Mouse (Mus musculus): ENCODE results near the gene Synpr.
"Not testable (repeated sequence)": the region's sequence is repeated elsewhere in the genome, so short reads cannot be mapped to it uniquely, and the experiment has no call there.

Gene Synpr

DNA sequence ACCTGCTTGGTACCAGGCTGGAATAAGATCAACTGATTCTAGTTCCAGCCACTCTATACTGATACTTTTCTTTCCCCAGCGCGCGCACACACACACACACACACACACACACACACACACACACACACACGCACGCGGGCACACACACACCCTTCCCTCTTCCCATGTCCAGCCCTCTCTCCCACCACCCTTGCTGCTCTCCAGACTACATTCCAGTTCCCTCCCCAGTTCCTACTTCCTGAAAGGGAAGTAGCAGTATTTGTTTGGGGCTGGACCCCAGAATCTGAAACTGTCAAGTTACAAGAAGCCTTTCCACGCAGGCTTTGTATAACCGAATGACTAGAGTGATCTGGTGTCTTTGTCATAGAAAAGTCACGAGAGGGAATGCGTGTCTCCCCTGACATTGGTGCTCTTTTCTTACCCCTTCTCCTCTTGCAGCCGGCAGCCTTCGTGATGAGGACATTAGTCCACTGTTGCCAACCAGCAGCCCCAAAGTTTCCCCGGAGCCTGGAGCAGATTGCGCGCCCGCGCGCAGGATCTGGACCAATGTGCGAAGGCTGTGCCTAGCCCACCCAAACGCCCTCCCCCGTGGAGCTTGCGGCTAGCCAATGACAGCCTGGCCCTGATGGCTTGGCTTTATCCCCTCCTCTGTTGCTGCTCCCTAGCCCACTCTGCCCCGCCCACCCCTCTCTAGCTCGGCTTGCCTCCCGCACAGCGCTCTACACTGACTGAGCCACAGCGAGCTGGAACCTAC lies at the start of gene Synpr:
Gene Synpr, plus strand, starts transcription at position 690 of the 754 bp plus-strand sequence.
- DNase-seq (ENCODE audit: low read depth in 2 of 2, low spot score in 2 of 2) = no peak

DNA sequence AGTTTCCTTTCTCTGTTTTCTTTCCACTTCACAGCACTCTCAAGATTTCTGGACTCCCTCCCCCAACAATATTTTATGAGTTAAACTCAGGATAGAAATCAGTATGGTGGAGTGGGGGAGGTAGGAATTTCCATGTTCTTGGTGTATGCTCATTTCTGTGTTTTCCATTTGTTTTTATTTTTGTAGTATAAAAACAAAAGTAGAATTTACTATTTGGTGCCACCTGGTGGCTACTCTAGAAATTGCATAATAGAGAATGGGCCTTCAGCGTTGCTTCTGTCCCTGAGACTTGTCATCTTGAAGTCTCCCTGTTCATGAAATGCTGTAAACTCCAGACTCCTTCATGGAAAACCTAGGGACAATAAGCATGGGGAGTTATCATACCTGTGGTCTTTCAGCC lies 47.7 kb upstream of the Synpr start:
- no peak for DNase-seq (ENCODE audit: low read depth in 2 of 2, low spot score in 2 of 2)

GRCm38 (mm10) chr14:13247431-13247830 lies 37.1 kb upstream of the Synpr start:
- no peak for DNase-seq (ENCODE audit: low read depth in 2 of 2, low spot score in 2 of 2)

GRCm38 (mm10) chr14:13249361-13249760 lies 35.2 kb upstream of the Synpr start:
- no peak for DNase-seq (ENCODE audit: low read depth in 2 of 2, low spot score in 2 of 2)

- no peak for DNase-seq (ENCODE audit: low read depth in 2 of 2, low spot score in 2 of 2)
Measured at GRCm38 (mm10) chr14:13252594-13252993, 32.0 kb upstream of the Synpr start.

DNA sequence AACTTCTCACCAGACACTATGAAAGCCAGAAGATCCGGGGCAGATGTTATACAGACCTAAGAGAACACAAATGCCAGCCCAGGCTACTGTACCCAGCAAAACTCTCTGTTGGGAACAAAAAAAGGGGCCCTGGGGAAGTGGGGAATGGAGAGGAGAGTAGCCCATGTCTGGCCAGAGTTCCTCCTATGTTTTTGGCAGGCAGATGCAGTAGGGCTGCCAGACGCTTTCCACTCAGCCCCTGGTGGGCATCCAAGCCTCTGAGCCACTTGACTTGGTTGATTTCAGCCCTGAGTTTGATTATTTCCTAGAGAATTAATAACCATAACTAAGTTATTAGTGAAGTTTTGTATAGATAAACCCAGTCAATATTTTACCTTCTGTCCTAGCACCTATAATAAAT lies 29.8 kb upstream of the Synpr start:
- not testable (repeated sequence) for DNase-seq (ENCODE audit: low read depth in 2 of 2, low spot score in 2 of 2)

DNA sequence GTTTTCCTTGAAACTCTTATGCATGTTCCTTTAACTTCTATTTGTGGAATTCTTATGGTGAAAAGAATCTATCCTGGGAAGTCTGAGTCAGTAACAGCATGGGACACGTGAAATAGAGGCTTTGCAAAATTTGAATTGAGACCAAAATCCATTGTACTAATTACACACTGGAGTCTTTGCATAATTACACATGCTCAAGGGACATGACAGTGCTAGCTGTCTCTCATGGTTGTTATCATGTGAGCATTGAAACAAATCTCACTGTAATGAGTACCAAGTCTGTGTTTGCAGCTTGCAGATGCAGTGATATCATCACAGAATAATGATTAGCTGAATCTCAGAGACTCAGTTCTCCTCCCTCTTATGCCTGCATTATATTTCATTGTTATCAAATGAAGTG lies 22.2 kb upstream of the Synpr start:
- DNase-seq (ENCODE audit: low read depth in 2 of 2, low spot score in 2 of 2) = no peak

DNA sequence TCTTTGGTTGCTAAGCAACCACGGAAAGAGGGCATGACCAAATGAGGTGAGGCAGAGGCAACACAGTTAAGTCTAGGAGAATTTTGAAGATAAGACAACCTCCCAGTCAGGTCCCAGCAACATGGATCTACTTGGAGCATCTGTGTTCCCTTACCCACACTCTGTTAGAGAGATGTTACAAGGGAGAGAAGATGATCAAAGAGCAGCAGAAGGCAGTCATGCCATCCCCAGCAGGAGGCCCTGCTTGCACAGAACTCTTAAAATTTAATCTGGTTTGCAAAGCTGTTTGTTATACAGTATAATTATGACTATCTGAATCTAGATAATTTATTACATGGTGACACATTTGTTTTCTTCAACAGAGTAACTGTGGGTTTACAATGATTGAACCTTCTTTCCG lies 18.2 kb upstream of the Synpr start:
- DNase-seq (ENCODE audit: low read depth in 2 of 2, low spot score in 2 of 2) = no peak

DNA sequence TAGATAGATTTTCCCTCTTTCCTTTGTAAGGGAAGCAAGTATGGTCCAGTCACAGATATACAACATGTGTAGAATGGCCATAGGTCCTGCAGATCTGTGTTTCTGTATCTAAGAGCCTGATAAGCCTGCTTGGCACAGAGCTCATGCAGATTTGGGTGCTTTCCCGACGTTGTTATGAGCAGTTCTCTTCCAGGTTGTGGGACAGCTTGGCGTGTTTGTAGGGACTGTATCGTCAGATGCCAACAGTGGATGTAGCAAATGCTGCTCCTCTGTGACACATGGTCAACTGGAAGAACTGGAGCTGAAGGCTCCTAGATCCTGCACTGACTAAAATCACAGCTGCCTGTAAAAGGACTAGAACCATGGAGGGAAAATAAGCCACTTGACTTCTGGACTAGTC lies 17.4 kb upstream of the Synpr start:
- no peak for DNase-seq (ENCODE audit: low read depth in 2 of 2, low spot score in 2 of 2)

DNA sequence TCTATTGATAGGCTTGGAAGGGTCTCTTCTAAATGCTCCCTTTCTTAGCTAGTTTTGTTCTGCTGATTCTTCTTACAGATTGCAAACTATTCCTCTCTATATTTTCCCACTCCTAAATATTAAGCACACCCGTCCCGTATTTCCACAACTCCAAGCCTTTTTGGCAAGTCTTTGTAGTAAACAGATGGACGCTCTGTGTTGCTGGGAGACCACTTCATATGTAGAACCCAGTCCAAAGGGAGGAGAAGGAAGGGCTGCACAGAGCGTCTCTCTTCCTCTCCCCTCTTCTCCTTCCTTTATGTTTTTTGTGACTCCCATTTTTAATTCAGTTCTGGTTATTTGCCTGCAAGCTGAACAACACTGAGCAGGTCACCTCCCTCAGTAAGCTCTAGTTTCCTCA lies 1.4 kb upstream of the Synpr start:
- DNase-seq (ENCODE audit: low read depth in 2 of 2, low spot score in 2 of 2) = no peak

GRCm38 (mm10) chr14:13284845-13285198 lies 242 bp downstream of the Synpr start:
- no peak for DNase-seq (ENCODE audit: low read depth in 2 of 2, low spot score in 2 of 2)

GRCm38 (mm10) chr14:13285341-13286130 lies 956 bp downstream of the Synpr start:
- no peak for DNase-seq (ENCODE audit: low read depth in 2 of 2, low spot score in 2 of 2)

GRCm38 (mm10) chr14:13294200-13294599 lies 9.6 kb downstream of the Synpr start:
- no peak for DNase-seq (ENCODE audit: low read depth in 2 of 2, low spot score in 2 of 2)

- no peak for DNase-seq (ENCODE audit: low read depth in 2 of 2, low spot score in 2 of 2)
Measured at GRCm38 (mm10) chr14:13314323-13314722, 29.7 kb downstream of the Synpr start.

DNA sequence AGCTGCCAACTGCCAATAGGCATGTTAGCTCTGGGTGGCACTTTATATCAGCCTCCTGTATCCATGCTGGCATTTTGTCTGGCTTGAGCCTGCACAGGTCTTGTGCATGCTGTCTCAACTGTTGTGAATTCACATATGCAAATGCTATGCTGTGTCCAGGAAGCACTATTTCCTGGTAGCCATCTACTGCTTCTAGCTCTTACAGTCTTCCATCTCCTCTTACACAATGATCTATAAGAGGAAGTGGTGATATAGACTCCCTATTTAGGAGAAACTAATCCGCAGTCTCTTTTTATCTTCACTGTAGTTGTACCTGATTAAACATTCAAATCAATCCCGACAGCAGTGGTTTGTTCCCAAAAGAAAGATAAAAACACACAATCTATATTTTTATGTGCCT lies 43.9 kb downstream of the Synpr start:
- DNase-seq (ENCODE audit: low read depth in 2 of 2, low spot score in 2 of 2) = no peak

DNA sequence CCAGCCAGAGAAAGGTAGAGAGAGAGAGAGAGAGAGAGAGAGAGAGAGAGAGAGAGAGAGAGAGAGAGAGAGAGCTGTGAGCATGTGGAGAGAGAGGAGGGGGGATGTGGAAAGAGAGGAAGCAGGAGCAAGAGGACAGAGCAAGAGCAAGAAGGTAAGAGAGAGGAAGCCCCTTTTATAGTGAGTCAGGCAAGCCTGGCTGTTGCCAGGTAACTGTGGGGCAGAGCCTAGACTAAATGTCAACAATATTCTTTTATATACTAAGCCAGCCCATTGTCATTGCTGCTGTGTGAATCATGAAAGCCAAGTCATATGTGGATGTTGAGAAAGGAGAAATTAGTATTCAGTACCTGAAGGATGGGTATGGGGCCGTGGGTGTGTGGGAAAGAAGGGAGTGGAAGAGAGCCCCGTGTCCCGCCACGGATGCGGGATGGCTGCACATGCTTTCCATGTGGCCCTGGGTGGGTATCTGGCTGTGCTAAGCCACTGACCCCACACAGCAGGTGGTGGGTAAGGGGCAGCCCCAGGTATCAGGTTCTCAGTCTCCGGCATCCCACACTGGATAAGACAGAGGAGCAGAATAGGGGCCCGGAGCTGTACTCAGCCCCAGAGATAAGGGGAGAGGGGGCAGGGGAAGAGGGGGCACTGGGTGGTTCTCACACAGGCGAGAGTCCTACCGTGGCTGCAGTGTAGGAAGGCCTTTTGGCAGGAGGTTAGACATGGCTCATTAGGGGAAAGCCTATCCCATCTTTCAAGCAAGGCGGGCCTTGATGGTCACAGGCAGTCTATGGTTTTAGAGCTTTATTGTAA lies 48.1 kb downstream of the Synpr start:
- no peak for DNase-seq (ENCODE audit: low read depth in 2 of 2, low spot score in 2 of 2)

- no peak for DNase-seq (ENCODE audit: low read depth in 2 of 2, low spot score in 2 of 2)
Measured at GRCm38 (mm10) chr14:13333372-13333771, 48.8 kb downstream of the Synpr start.

GRCm38 (mm10) chr14:13336162-13336561 lies 51.6 kb downstream of the Synpr start:
- DNase-seq (ENCODE audit: low read depth in 2 of 2, low spot score in 2 of 2) = no peak

DNA sequence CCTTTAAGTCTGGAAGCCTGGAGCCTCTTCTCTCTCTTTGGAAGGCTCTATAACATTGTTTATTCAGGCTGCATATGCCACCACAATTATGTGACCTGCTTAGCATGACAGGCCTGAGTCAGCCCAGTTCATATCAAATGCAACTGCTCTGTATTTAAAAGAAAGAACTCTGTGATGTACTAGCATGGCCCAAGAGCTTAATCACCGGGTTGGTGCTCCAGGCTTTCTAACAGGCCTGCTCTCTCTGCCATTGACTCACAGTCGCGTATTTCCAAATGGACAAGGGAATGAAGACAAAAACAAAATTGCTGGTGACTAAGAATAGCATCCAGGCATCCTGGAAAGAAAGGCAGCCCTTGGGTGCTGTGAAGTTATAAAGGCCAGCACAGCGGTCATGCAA lies 56.1 kb downstream of the Synpr start:
- no peak for DNase-seq (ENCODE audit: low read depth in 2 of 2, low spot score in 2 of 2)

- no peak for DNase-seq (ENCODE audit: low read depth in 2 of 2, low spot score in 2 of 2)
Measured at GRCm38 (mm10) chr14:13344240-13344639, 59.7 kb downstream of the Synpr start.

DNA sequence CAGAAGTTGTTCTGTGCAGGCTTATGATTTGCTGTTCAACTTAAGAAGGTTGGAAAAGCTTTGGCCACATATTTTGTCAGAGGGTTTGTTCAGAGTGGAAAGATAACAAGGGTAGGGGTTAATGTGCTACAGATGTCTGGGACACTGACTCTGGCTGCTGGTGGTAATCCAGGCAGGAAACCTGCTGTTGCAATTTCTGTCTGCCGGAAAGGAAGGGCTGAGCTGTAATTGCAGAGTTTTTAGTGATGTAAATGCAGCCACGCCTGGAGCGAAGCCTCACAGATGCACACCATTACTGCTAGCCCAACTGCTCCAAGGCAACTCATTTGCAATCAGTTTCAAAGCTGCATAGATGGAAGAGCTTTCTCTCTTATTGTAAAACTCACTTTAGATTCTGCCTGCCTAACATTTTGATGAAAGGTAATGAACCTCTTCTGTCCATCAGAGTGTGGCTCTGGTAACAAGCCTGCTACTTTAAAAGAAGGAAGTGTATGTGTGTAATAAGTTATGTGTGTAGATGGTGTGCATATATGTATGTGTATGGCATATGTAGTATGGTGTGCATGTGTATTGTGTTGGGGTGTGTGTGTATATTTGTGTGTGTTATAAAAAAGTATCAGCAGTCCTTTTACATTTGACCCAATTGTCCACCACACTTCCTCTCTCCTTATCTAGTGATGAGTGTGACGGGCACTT lies 64.7 kb downstream of the Synpr start:
- DNase-seq (ENCODE audit: low read depth in 2 of 2, low spot score in 2 of 2) = no peak
